Mouse (Mus musculus) midbrain, embryonic 13.5 days (tissue): ENCODE results near the gene Nol12. TPM values are rescaled to one million over a fixed set of nuclear protein-coding genes. Genes with fewer than 3 reads are reported as not detected.
A peak's percentile ranks its signal among the peaks of the same experiment; 100 is the strongest.

Source experiments
- ATAC-seq: fragments of 200-750 bp; cut with Nextera tagmentation; 2 replicates; pipeline ENCODE4 v1.8.0; 2017; ENCODE audit warnings: mild to moderate bottlenecking, moderate TSS enrichment, moderate library complexity
- H3K27ac ChIP-seq: fragments of 300-500 bp; sonication (generic); 2 replicates; pipeline ENCODE4 v1.5.1; 2015; ENCODE audit warnings: inconsistent platforms, mild to moderate bottlenecking, moderate library complexity
- H3K27me3 ChIP-seq: fragments of 300-500 bp; sonication (generic); 2 replicates; pipeline ENCODE4 v1.6.1; 2015; ENCODE audit warnings: mild to moderate bottlenecking, inconsistent platforms
- H3K36me3 ChIP-seq: fragments of 300-500 bp; sonication (generic); 2 replicates; pipeline ENCODE4 v1.6.1; 2015; ENCODE audit warnings: mild to moderate bottlenecking, inconsistent platforms
- H3K4me1 ChIP-seq: fragments of 300-500 bp; sonication (generic); replicated peaks from 2 replicates; pipeline ENCODE4 v1.6.1; 2015; ENCODE audit warnings: inconsistent platforms
- H3K4me2 ChIP-seq: fragments of 300-500 bp; sonication (generic); replicated peaks from 2 replicates; pipeline ENCODE4 v1.6.1; 2015; ENCODE audit warnings: moderate library complexity, mild to moderate bottlenecking, inconsistent platforms
- H3K4me3 ChIP-seq: fragments of 300-500 bp; sonication (generic); replicated peaks from 2 replicates; pipeline ENCODE4 v1.5.1; 2015; ENCODE audit warnings: mild to moderate bottlenecking, inconsistent platforms
- H3K9ac ChIP-seq: fragments of 300-500 bp; sonication (generic); replicated peaks from 2 replicates; pipeline ENCODE4 v1.6.1; 2015; ENCODE audit warnings: mild to moderate bottlenecking, inconsistent platforms
- H3K9me3 ChIP-seq: fragments of 300-500 bp; sonication (generic); 2 replicates; pipeline ENCODE4 v1.6.1; 2016; ENCODE audit warnings: mild to moderate bottlenecking, inconsistent platforms
- WGBS: fragments of 180-500 bp; shearing (Covaris S2); methylation state at CpG from one replicate; pipeline ENCODE4 v1.1.7; 2015; 5-methylcytosine and 5-hydroxymethylcytosine counted together
- microRNA-seq: library from miRNA; unstranded; fragments of <30 nt; microRNA quantifications from one replicate; pipeline ENCODE4, GENCODE M21; 2016
- polyA plus RNA-seq: library from polyadenylated mRNA; unstranded; fragments of >200 nt; fragmentation: Nextera tagmentation; extraction: Ambion mirVana; gene quantifications from 2 replicates; pipeline ENCODE4 v1.2.1, GENCODE M21; 2015

Nol12 gene
- polyA plus RNA-seq, 1 experiment from 2014 or later: 58.0 TPM

- Histone ChIP-seq H3K9me3 (no peaks in the 10 kb centered on the region), H3K4me3 (no peak overlapping the region), H3K4me1 (peaks cover 27% of the 10 kb centered on the region), H3K27ac (peak overlapping the region; percentile 60), H3K4me2 (0 out of 2 replicates have a peak overlapping the region, but pooled peaks have one; percentile 1), H3K27me3 (no peaks in the 10 kb centered on the region), H3K36me3 (peaks cover 55% of the 10 kb centered on the region), H3K9ac (no peak overlapping the region)
- peak; percentile 78 for ATAC-seq
- WGBS: 62% methylated on average over 14 of the region's 14 CpGs
These were observed 53.8 kb downstream of the Nol12 start for GRCm38 (mm10) chr15:78988499-78988971.

GRCm38 (mm10) chr15:78989152-78990092 is 54.7 kb downstream of the Nol12 start:
- H3K27ac ChIP-seq: no peak overlapping the region

GRCm38 (mm10) chr15:78990093-78990463 is 55.3 kb downstream of the Nol12 start:
- ATAC-seq: no peak
- Histone ChIP-seq H3K27ac (no peak overlapping the region), H3K4me1 (peaks cover 19% of the 10 kb centered on the region), H3K9ac (no peak overlapping the region), H3K4me3 (no peak overlapping the region), H3K27me3 (no peaks in the 10 kb centered on the region), H3K9me3 (no peaks in the 10 kb centered on the region), H3K36me3 (peaks cover 70% of the 10 kb centered on the region), H3K4me2 (no peak overlapping the region)
- 96% methylated on average over 9 of the region's 9 CpGs for WGBS

More at GRCm38 (mm10) chr15:78989152-78990092, 54.7 kb downstream of the Nol12 start:
- no peak for ATAC-seq
- no peak overlapping the region for H3K4me3 ChIP-seq
- H3K36me3 ChIP-seq: peaks cover 64% of the 10 kb centered on the region
- H3K9me3 ChIP-seq: no peaks in the 10 kb centered on the region
- peaks cover 19% of the 10 kb centered on the region for H3K4me1 ChIP-seq
- WGBS: 91% methylated on average over 14 of the region's 14 CpGs
- no peak overlapping the region for H3K4me2 ChIP-seq
- H3K9ac ChIP-seq: no peak overlapping the region
- H3K27me3 ChIP-seq: no peaks in the 10 kb centered on the region

- WGBS: 94% methylated on average over 25 of the region's 25 CpGs
- peaks cover 78% of the 10 kb centered on the region for H3K36me3 ChIP-seq
These were observed 56.3 kb downstream of the Nol12 start for GRCm38 (mm10) chr15:78990970-78991525.

DNA sequence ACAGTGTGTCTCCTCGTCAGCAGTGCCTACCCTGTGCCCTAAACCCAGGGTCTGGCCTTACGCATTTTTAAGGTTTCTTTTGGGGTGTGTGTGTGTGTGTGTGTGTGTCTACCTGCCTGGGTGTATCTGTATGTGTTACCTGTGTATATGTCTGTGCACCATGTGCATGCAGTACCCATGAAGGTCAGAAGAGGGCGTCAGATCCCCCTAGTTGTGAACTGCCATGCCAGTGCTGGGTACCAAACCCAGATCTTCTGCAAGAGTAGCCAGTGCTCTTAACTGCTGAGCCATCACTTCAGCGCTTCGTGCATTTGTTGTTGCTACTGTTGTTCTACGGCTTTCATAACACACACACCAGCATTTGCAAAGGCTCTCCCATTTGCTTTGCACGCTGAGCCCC is 57.5 kb downstream of the Nol12 start:
- H3K9me3 ChIP-seq: no peaks in the 10 kb centered on the region
- no peak for ATAC-seq
- WGBS: 93% methylated on average over 7 of the region's 7 CpGs

More at GRCm38 (mm10) chr15:78990970-78991525, 56.3 kb downstream of the Nol12 start:
- Histone ChIP-seq H3K4me1 (peaks cover 19% of the 10 kb centered on the region), H3K27me3 (no peaks in the 10 kb centered on the region), H3K4me2 (no peak overlapping the region), H3K4me3 (no peak overlapping the region), H3K9ac (no peak overlapping the region), H3K9me3 (no peaks in the 10 kb centered on the region), H3K27ac (no peak overlapping the region)
- no peak for ATAC-seq

DNA sequence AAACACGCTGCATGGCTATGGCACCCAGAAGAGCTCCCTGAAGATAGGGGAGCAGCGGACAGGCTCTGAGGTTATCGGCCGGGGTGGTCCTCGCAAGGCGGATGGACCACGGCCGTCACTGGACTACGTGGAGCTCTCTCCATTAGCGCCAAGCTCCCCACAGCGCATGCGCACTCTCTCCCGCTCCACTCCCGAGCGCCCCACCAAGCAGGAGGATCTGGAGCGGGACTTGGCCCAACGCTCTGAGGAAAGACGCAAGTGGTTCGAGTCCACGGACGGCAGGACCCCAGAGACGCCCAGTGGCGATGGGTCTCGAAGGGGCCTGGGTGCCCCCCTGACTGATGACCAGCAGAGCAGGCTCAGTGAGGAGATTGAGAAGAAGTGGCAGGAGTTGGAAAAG is 58.2 kb downstream of the Nol12 start:
- Histone ChIP-seq H3K4me2 (no peak overlapping the region), H3K27me3 (no peaks in the 10 kb centered on the region), H3K9ac (no peak overlapping the region), H3K9me3 (no peaks in the 10 kb centered on the region), H3K27ac (no peak overlapping the region), H3K4me3 (no peak overlapping the region), H3K36me3 (peaks cover 94% of the 10 kb centered on the region), H3K4me1 (peaks cover 8% of the 10 kb centered on the region; the same call in 1 of the 2 replicates)
- WGBS: 97% methylated on average over 24 of the region's 24 CpGs
- ATAC-seq: no peak

More for the DNA sequence above, 57.5 kb downstream of the Nol12 start:
- Histone ChIP-seq H3K4me3 (no peak overlapping the region), H3K36me3 (peaks cover 89% of the 10 kb centered on the region), H3K9ac (no peak overlapping the region), H3K4me1 (peaks cover 15% of the 10 kb centered on the region), H3K27ac (no peak overlapping the region), H3K4me2 (no peak overlapping the region), H3K27me3 (no peaks in the 10 kb centered on the region)

Small RNA genes within 50 kb of the gene (microRNA-seq; reads per million reads assigned to microRNA genes)
- gene Mir6955: not detected

Other genes with a start within 250 kb of the Nol12 start
- 3.0 and 3.3 TPM in 2 replicates for gene Elfn2, start 216.2 kb upstream of the Nol12 start, polyA plus RNA-seq
- gene Mfng, start 161.5 kb upstream of the Nol12 start, polyA plus RNA-seq: 83.0 and 93.7 TPM in 2 replicates
- 1.0 and 1.2 TPM in 2 replicates for gene Card10, start 131.9 kb upstream of the Nol12 start, polyA plus RNA-seq
- 7.0 and 8.5 TPM in 2 replicates for gene Cdc42ep1, start 92.3 kb upstream of the Nol12 start, polyA plus RNA-seq
- 1.1 TPM in 1 of 2 replicates, not detected in the other for gene Lgals2, start 79.4 kb upstream of the Nol12 start, polyA plus RNA-seq
- 47.8 and 49.2 TPM in 2 replicates for gene Gga1, start 57.7 kb upstream of the Nol12 start, polyA plus RNA-seq
- gene Gm49510, start 35.3 kb upstream of the Nol12 start, polyA plus RNA-seq: 0.12 TPM in 1 of 2 replicates, not detected in the other
- gene Sh3bp1, start 35.2 kb upstream of the Nol12 start, polyA plus RNA-seq: 2.5 and 4.9 TPM in 2 replicates
- gene Pdxp, start 21.0 kb upstream of the Nol12 start, polyA plus RNA-seq: 55.8 and 63.2 TPM in 2 replicates
- 109 and 125 TPM in 2 replicates for gene Lgals1, start 8.2 kb upstream of the Nol12 start, polyA plus RNA-seq
- gene Triobp, start 12.8 kb downstream of the Nol12 start, polyA plus RNA-seq: 38.3 and 42.6 TPM in 2 replicates
- gene H1f0, start 93.5 kb downstream of the Nol12 start, polyA plus RNA-seq: 329 and 351 TPM in 2 replicates
- not detected in 2 replicates for gene Galr3, start 107.0 kb downstream of the Nol12 start, polyA plus RNA-seq
- 52.6 and 56.4 TPM in 2 replicates for gene Ankrd54, start 128.0 kb downstream of the Nol12 start, polyA plus RNA-seq
- gene Eif3l, start 140.2 kb downstream of the Nol12 start, polyA plus RNA-seq: 180 and 186 TPM in 2 replicates
- gene Micall1, start 174.0 kb downstream of the Nol12 start, polyA plus RNA-seq: 8.6 and 9.5 TPM in 2 replicates
- 295 and 296 TPM in 2 replicates for gene Polr2f, start 206.1 kb downstream of the Nol12 start, polyA plus RNA-seq
- gene 1700088E04Rik, start 206.3 kb downstream of the Nol12 start, polyA plus RNA-seq: 14.0 and 16.6 TPM in 2 replicates
- gene Sox10, start 230.3 kb downstream of the Nol12 start, polyA plus RNA-seq: 0.58 and 0.67 TPM in 2 replicates